Mouse (Mus musculus): Measurements from ENCODE around the gene Garnl3.

GRCm38 (mm10) chr2:33160326-33160973 lies 29.0 kb upstream of the Garnl3 start:
- TF ChIP-seq CTCF (IDR thresholded peaks at IDR 0.05; ENCODE audit: low read depth) (no peak), EP300 (IDR thresholded peaks at IDR 0.05; ENCODE audit: low read depth) (no peak)

Data from liver, postnatal 0 days (tissue).